Comparison of ENCODE assay signal across 8 mouse cellular contexts in genomic region chr10:57485908-57486541, GRCm38 (mm10). TPM values are rescaled to one million over a fixed set of nuclear protein-coding genes. Genes with fewer than 3 reads are reported as not detected.
DNase-seq lines count a peak whose midpoint lies in the region; ATAC-seq and TF ChIP-seq lines count a peak whose summit lies in the region.

TSS of gene Hsf2 (plus strand) at chr10:57486385.

- H3K4me3 ChIP-seq in forebrain, embryonic 10.5 days: peak within 1 kb of the TSS; percentile 89
- peak within 1 kb of the TSS; percentile 92 for H3K4me3 ChIP-seq in heart, embryonic 15.5 days
- peak within 1 kb of the TSS; percentile 80 to 94 for H3K4me3 ChIP-seq in liver, embryonic 14.5 days (ENCODE audit: insufficient read depth in 1 of 2, low read depth in 2 of 2, low read length in 2 of 2)
- peak within 1 kb of the TSS; percentile 92 for H3K4me3 ChIP-seq in neural tube, embryonic 11.5 days (ENCODE audit: low read depth, low read length)
- peak within 1 kb of the TSS; percentile 86 for H3K4me3 ChIP-seq in stomach, postnatal 0 days (ENCODE audit: low read depth, low read length)

- 1% methylated on average over 52 of the region's 52 CpGs for WGBS in forebrain, embryonic 10.5 days
- WGBS in heart, embryonic 15.5 days: under 1% methylated on average over 50 of the region's 52 CpGs
- WGBS in liver, embryonic 14.5 days (ENCODE audit: insufficient replicate concordance): 1% methylated on average over 51 of the region's 52 CpGs
- WGBS in neural tube, embryonic 11.5 days: 2% methylated on average over 35 of the region's 52 CpGs
- WGBS in stomach, postnatal 0 days: under 1% methylated on average over 52 of the region's 52 CpGs

- peak; percentile 89 for DNase-seq in CD8-positive naive resting alpha-beta T cell, adult 2 months (ENCODE audit: low read depth in 2 of 2, low spot score in 2 of 2)
- DNase-seq in c-Kit-positive CD71-negative TER-119-negative erythroid progenitor cells, embryonic 14.5 days (ENCODE audit: low read depth): peak; percentile 77
- peak; percentile 94 for DNase-seq in forebrain, embryonic 10.5 days (ENCODE audit: extremely low spot score, low spot score)
- peak; percentile 96 to 99 for DNase-seq in kidney, postnatal 25 days
- peak; percentile 82 to 84 (median 83) for DNase-seq in liver, embryonic 14.5 days (ENCODE audit: low read depth in 3 of 3, low spot score in 3 of 3)
- DNase-seq in neural tube, embryonic 11.5 days (ENCODE audit: low spot score): peak; percentile 99
- DNase-seq in stomach, postnatal 0 days (ENCODE audit: low spot score): peak; percentile 97

- H3K9me3 ChIP-seq in forebrain, embryonic 10.5 days: no peaks in the 10 kb centered on the region
- H3K9me3 ChIP-seq in heart, embryonic 15.5 days (replicated peaks): no peaks in the 10 kb centered on the region
- no peaks in the 10 kb centered on the region for H3K9me3 ChIP-seq in liver, embryonic 14.5 days (ENCODE audit: control insufficient read depth, low read length)
- H3K9me3 ChIP-seq in neural tube, embryonic 11.5 days (ENCODE audit: control insufficient read depth, low read length): no peaks in the 10 kb centered on the region
- no peaks in the 10 kb centered on the region for H3K9me3 ChIP-seq in stomach, postnatal 0 days (ENCODE audit: control insufficient read depth, low read length)

- peak within 1 kb of the TSS; percentile 67 for H3K4me2 ChIP-seq in heart, embryonic 15.5 days
- peak within 1 kb of the TSS; percentile 89 for H3K4me2 ChIP-seq in liver, embryonic 14.5 days (ENCODE audit: low read depth)
- peak within 1 kb of the TSS; percentile 50 for H3K4me2 ChIP-seq in neural tube, embryonic 11.5 days (ENCODE audit: low read depth)
- peak within 1 kb of the TSS; percentile 66 for H3K4me2 ChIP-seq in stomach, postnatal 0 days (replicated peaks; ENCODE audit: low read depth)

- H3K4me1 ChIP-seq in forebrain, embryonic 10.5 days: peaks cover 39% of the 10 kb centered on the region
- peaks cover 17% of the 10 kb centered on the region for H3K4me1 ChIP-seq in heart, embryonic 15.5 days (replicated peaks)
- peaks cover 0 to 7% of the 10 kb centered on the region in 2 experiments; a peak in 2 of 4 replicates for H3K4me1 ChIP-seq in liver, embryonic 14.5 days (replicated peaks; ENCODE audit: control insufficient read depth in 2 of 2, insufficient read depth in 2 of 2, low read length in 1 of 2)
- H3K4me1 ChIP-seq in neural tube, embryonic 11.5 days (ENCODE audit: control insufficient read depth, insufficient read depth, low read length): peaks cover 5% of the 10 kb centered on the region; the same call in 1 of the 2 replicates
- H3K4me1 ChIP-seq in stomach, postnatal 0 days (replicated peaks; ENCODE audit: control insufficient read depth, insufficient read depth): no peaks in the 10 kb centered on the region

- no peak for TF ChIP-seq EP300 in liver, embryonic 14.5 days (IDR thresholded peaks at IDR 0.05; ENCODE audit: low read depth)
- no peak for TF ChIP-seq EP300 in stomach, postnatal 0 days (optimal IDR thresholded peaks at IDR 0.05)

- TF ChIP-seq CTCF in liver, embryonic 14.5 days (IDR thresholded peaks at IDR 0.05; ENCODE audit: low read depth): no peak
- no peak for TF ChIP-seq CTCF in stomach, postnatal 0 days (IDR thresholded peaks at IDR 0.05; ENCODE audit: low read depth)

- ATAC-seq in heart, embryonic 15.5 days (replicated peaks; ENCODE audit: insufficient number of reproducible peaks, insufficient read depth, low FRiP score, low read depth): peak; percentile 100
- ATAC-seq in liver, embryonic 14.5 days (ENCODE audit: insufficient read depth): peak; percentile 99
- peak; percentile 99 for ATAC-seq in neural tube, embryonic 11.5 days (ENCODE audit: insufficient read depth, low FRiP score, low TSS enrichment)
- ATAC-seq in stomach, postnatal 0 days (ENCODE audit: low FRiP score, low TSS enrichment): peak; percentile 100

- no peaks in the 10 kb centered on the region for H3K27me3 ChIP-seq in forebrain, embryonic 10.5 days (ENCODE audit: poor library complexity, severe bottlenecking)
- H3K27me3 ChIP-seq in heart, embryonic 15.5 days: no peaks in the 10 kb centered on the region
- no peaks in the 10 kb centered on the region for H3K27me3 ChIP-seq in liver, embryonic 14.5 days (ENCODE audit: control insufficient read depth, insufficient read depth, low read length)
- no peaks in the 10 kb centered on the region for H3K27me3 ChIP-seq in neural tube, embryonic 11.5 days (ENCODE audit: control insufficient read depth, insufficient read depth, low read length)
- no peaks in the 10 kb centered on the region for H3K27me3 ChIP-seq in stomach, postnatal 0 days (ENCODE audit: control insufficient read depth, insufficient read depth, low read length)

- peak within 1 kb of the TSS; percentile 99 for H3K27ac ChIP-seq in forebrain, embryonic 10.5 days
- H3K27ac ChIP-seq in heart, embryonic 15.5 days: peak within 1 kb of the TSS; percentile 90
- no peak within 1 kb of the TSS; the same call in 1 of the 2 replicates for H3K27ac ChIP-seq in liver, embryonic 14.5 days
- H3K27ac ChIP-seq in neural tube, embryonic 11.5 days (ENCODE audit: low read depth, low read length): peak within 1 kb of the TSS; percentile 98
- H3K27ac ChIP-seq in stomach, postnatal 0 days (replicated peaks): peak within 1 kb of the TSS; percentile 94

- peaks cover 7% of the 10 kb centered on the region for H3K36me3 ChIP-seq in forebrain, embryonic 10.5 days (replicated peaks)
- H3K36me3 ChIP-seq in heart, embryonic 15.5 days: no peaks in the 10 kb centered on the region
- H3K36me3 ChIP-seq in liver, embryonic 14.5 days (replicated peaks; ENCODE audit: control insufficient read depth, insufficient read depth, low read depth): no peaks in the 10 kb centered on the region
- H3K36me3 ChIP-seq in neural tube, embryonic 11.5 days (ENCODE audit: control insufficient read depth, insufficient read depth, low read length): no peaks in the 10 kb centered on the region
- no peaks in the 10 kb centered on the region for H3K36me3 ChIP-seq in stomach, postnatal 0 days (ENCODE audit: control insufficient read depth, insufficient read depth, low read length)

- H3K9ac ChIP-seq in heart, embryonic 15.5 days: peak within 1 kb of the TSS; percentile 97
- peak within 1 kb of the TSS; percentile 69 for H3K9ac ChIP-seq in liver, embryonic 14.5 days (replicated peaks)
- peak within 1 kb of the TSS; percentile 99 for H3K9ac ChIP-seq in neural tube, embryonic 11.5 days (ENCODE audit: low read length)
- H3K9ac ChIP-seq in stomach, postnatal 0 days (ENCODE audit: low read length): peak within 1 kb of the TSS; percentile 93

RNA-seq across cellular contexts. Expression of gene Hsf2, which starts in this region (rescaled TPM):
- 51.8 and 53.2 TPM in 2 replicates for polyA plus RNA-seq in forebrain, embryonic 10.5 days (2016; fragmentation: Nextera tagmentation; extraction: Ambion mirVana)
- polyA plus RNA-seq in heart, embryonic 15.5 days (2015; fragmentation: Nextera tagmentation; extraction: Ambion mirVana): 19.9 and 24.0 TPM in 2 replicates
- 3.7 and 4.8 TPM in 2 replicates for polyA plus RNA-seq in liver, embryonic 14.5 days (2012; rRNA removed)
- polyA plus RNA-seq in liver, embryonic 14.5 days (2014; fragmentation: Nextera tagmentation; extraction: Ambion mirVana): 7.5 and 8.2 TPM in 2 replicates
- 58.2 and 60.2 TPM in 2 replicates for polyA plus RNA-seq in neural tube, embryonic 11.5 days (2014; fragmentation: Nextera tagmentation; extraction: Ambion mirVana)
- polyA plus RNA-seq in stomach, postnatal 0 days (2015; fragmentation: Nextera tagmentation; extraction: Ambion mirVana): 11.2 and 12.7 TPM in 2 replicates
